Mouse (Mus musculus): ENCODE results near the gene Usp20. TPM values are rescaled to one million over a fixed set of nuclear protein-coding genes. Genes with fewer than 3 reads are reported as not detected.

Gene Usp20
- polyA plus RNA-seq, 1 experiment from 2014 or later: 35.1 TPM

DNA sequence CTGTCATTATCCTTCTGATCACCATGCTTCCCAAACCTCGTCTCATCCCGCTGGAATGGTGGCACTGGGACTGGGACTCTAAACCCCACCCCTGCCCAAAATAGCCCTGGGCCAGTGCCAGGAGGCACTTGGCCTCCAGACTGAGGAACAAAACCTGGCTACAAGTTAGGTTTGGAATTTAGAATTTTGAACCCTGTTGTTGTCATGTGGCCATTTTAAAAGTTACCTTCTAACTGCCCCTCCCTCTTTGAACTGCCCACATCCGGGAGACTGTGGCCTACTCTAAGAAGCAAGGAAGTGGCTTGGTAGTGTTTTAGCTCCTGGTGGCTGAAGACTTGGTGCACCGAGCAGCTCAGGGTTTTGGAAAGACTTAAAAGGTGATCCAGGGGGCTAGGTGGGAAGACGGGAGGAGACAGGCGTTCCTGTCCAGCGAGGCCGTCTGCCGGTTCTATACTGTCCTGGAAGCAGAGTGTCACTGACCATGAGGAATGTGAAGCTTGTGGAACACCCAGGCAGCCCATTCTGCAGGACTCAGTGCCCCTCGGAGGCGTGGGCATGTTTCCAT is 13.4 kb downstream of the Usp20 start:
- WGBS: 83% methylated on average over 11 of the region's 11 CpGs
- H3K9me3 ChIP-seq: no peaks in the 10 kb centered on the region
- H3K36me3 ChIP-seq: peaks cover 7% of the 10 kb centered on the region
- no peak overlapping the region for H3K27ac ChIP-seq (replicated peaks)
- H3K4me1 ChIP-seq: no peaks in the 10 kb centered on the region; the same call in 1 of the 2 replicates
- H3K4me2 ChIP-seq (replicated peaks): no peak overlapping the region
- H3K4me3 ChIP-seq: no peak overlapping the region
- H3K9ac ChIP-seq (replicated peaks): no peak overlapping the region
- no peak for ATAC-seq (ENCODE audit: low FRiP score, low read depth)
- H3K27me3 ChIP-seq: no peaks in the 10 kb centered on the region

DNA sequence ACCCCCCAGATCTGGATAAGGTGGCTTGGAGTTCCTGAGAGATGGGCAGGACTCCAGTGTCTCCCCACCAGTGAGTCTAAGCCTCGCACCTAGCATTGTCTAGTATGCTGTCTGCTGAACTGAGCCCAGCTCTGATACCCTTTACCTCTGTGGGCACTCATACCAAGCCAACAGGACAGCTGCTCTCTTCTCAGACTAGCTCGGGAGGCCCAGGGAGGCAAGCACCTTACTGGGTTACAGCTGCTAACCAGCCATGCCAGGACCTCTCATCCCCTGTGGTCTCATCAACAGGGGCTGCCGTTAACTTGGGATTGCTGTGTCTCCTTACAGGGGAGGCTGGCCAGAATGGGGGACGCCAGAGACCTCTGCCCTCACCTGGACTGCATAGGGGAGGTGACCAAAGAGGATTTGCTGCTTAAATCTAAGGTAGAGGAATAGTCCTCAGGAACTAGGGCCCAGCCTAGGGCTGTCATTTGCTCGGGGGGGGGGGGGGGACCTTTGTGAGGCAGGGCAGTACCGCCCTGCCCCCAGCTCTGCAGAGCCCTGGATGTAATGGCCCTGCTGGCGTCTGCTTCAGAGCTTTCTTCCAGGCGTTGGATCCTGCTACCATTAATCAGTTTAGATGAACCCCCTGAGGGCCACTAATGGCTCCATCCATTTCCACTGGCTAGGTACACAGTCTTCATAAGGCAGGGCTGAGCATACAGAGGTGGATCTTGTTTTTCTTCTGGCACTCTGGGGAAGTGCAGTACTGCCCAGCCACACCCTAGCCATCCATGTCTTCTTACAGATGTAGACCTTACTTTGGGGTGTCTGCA is 16.6 kb downstream of the Usp20 start:
- Histone ChIP-seq H3K36me3 (peaks cover 27% of the 10 kb centered on the region), H3K4me3 (no peak overlapping the region), H3K4me2 (replicated peaks) (no peak overlapping the region), H3K27ac (replicated peaks) (no peak overlapping the region), H3K27me3 (no peaks in the 10 kb centered on the region), H3K9me3 (no peaks in the 10 kb centered on the region), H3K9ac (replicated peaks) (no peak overlapping the region), H3K4me1 (no peaks in the 10 kb centered on the region; the same call in 1 of the 2 replicates)
- ATAC-seq (ENCODE audit: low FRiP score, low read depth): no peak
- WGBS: 82% methylated on average over 8 of the region's 8 CpGs

DNA sequence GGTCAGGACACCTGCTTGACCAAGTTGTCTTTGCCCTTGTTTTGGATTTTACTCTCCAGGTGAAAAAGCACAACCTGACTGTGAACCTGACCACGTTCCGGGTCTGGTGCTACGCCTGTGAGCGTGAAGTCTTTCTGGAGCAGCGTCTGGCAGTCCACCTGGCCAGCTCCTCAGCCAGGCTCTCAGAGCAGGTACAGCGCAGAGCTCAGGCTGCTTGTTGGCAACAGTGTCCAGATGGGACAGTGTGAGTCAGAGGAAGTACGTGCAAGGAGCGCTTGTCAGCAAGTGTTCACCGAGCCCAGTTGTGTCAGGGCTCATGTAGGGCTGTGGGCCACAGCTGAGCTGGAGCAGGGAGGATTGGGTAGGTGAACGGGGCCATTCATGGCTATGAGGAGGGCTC is 20.8 kb downstream of the Usp20 start:
- no peak overlapping the region for H3K4me2 ChIP-seq (replicated peaks)
- ATAC-seq (ENCODE audit: low FRiP score, low read depth): no peak
- no peaks in the 10 kb centered on the region for H3K4me1 ChIP-seq
- peaks cover 61% of the 10 kb centered on the region for H3K36me3 ChIP-seq
- H3K27me3 ChIP-seq: no peaks in the 10 kb centered on the region
- H3K4me3 ChIP-seq: no peak overlapping the region
- 91% methylated on average over 10 of the region's 10 CpGs for WGBS
- H3K27ac ChIP-seq (replicated peaks): no peak overlapping the region
- H3K9me3 ChIP-seq: no peaks in the 10 kb centered on the region
- no peak overlapping the region for H3K9ac ChIP-seq (replicated peaks)

DNA sequence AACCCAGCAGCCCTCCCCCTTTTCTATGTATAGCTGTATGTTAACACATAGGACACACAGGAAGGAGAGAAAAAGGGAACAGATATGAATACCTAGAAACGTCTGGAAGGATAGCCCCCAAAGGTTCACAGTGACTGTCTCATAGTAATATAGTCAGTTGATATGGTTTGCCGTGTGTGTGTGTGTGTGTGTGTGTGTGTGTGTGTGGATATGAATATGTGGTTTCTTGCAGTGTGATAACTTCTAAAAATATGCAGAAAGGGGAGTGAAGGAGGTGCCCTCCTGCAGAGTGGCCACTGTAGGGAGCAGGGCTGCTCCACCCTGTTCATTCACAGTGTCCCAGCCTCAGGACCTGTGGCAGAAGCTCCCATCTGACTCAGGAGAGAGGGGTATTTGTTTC is 23.4 kb downstream of the Usp20 start:
- 86% methylated on average over 2 of the region's 2 CpGs for WGBS
- Histone ChIP-seq H3K9ac (replicated peaks) (no peak overlapping the region), H3K4me3 (no peak overlapping the region), H3K36me3 (peaks cover 65% of the 10 kb centered on the region), H3K9me3 (no peaks in the 10 kb centered on the region), H3K4me1 (no peaks in the 10 kb centered on the region), H3K4me2 (replicated peaks) (no peak overlapping the region), H3K27ac (replicated peaks) (no peak overlapping the region), H3K27me3 (no peaks in the 10 kb centered on the region)
- ATAC-seq (ENCODE audit: low FRiP score, low read depth): no peak

DNA sequence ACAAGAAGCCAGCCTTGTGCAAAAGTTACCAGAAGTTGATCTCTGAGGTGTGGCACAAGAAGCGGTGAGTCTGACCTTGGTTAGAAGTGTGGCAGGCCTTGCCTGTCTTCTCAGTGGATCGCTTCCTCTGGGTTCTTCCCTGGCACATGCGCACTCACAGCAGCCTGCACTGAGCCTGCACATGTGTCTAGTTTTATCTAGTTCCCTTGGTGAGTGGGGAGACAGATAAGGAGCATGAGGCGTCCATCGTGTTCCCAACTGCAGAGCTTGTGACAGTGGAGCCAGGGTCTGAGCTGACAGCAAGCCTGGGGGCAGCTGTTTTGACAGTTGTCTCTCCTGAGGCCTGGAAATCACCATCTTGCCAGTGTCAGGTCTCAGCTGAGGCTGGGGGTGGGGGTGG is 24.4 kb downstream of the Usp20 start:
- no peak overlapping the region for H3K4me2 ChIP-seq (replicated peaks)
- H3K4me1 ChIP-seq: no peaks in the 10 kb centered on the region
- H3K4me3 ChIP-seq: no peak overlapping the region
- no peaks in the 10 kb centered on the region for H3K9me3 ChIP-seq
- no peak overlapping the region for H3K9ac ChIP-seq (replicated peaks)
- no peaks in the 10 kb centered on the region for H3K27me3 ChIP-seq
- H3K36me3 ChIP-seq: peaks cover 75% of the 10 kb centered on the region
- no peak for ATAC-seq (ENCODE audit: low FRiP score, low read depth)
- WGBS: 90% methylated on average over 5 of the region's 5 CpGs
- no peak overlapping the region for H3K27ac ChIP-seq (replicated peaks)

DNA sequence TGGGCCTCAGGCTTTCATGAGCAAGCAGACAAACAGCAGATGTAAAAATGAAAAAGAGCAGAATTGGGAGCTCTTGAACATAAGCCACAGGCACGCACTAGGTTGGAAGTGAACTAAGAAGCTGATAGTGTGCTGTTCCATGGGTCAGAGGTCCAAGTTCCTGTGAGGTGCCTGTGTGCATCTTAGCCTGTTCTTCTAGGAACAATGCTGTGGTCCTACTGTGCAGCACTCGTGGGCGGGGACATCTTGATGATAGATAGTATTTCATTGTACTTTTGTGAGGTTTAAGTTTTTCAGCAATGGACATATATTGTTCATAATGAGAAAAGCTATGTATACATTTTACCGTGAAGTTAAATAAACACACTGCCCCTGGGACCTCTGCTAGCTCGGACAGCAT is 25.1 kb downstream of the Usp20 start:
- no peaks in the 10 kb centered on the region for H3K4me1 ChIP-seq
- 90% methylated on average over 5 of the region's 5 CpGs for WGBS
- H3K4me3 ChIP-seq: no peak overlapping the region
- H3K9me3 ChIP-seq: no peaks in the 10 kb centered on the region
- no peak overlapping the region for H3K9ac ChIP-seq (replicated peaks)
- no peak overlapping the region for H3K4me2 ChIP-seq (replicated peaks)
- no peaks in the 10 kb centered on the region for H3K27me3 ChIP-seq
- no peak for ATAC-seq (ENCODE audit: low FRiP score, low read depth)
- no peak overlapping the region for H3K27ac ChIP-seq (replicated peaks)
- peaks cover 67% of the 10 kb centered on the region for H3K36me3 ChIP-seq

DNA sequence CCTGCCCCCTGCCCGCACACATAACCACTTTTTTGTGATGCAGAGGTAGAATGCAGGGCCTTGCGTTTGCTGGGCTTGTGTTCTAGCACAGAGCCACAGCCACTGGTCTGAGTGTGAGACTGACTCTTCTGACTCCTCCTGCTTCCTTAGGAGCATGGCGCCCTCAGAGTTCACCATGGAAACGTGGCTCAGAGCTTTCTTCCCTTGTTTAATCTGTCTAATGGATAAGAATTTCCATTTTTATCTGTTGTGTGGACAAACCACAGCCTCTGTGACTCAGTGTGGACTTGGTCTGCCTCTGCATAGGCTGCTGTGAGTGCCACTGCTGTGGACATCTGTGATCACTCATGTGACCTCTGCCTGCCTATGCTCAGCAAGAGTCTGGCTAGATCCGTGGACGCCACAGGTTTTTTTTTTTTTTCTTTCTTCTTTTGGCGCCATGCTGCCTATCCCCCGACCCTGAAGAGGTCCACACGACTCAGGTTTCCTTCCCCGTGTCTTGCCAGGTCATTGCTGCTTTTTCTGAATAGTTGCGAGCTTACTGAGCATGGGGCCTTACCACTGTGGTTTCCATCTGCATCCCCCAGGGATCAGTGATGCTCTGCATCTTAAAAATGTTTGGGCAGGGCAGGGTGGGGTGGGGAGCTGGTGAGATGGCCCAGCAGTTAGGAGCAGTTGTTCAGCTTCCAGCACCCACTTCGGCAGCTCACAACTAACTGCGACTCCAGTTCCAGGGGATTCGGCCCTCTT is 31.5 kb downstream of the Usp20 start:
- Histone ChIP-seq H3K9ac (replicated peaks) (no peak overlapping the region), H3K36me3 (peaks cover 45% of the 10 kb centered on the region), H3K4me3 (no peak overlapping the region), H3K9me3 (no peaks in the 10 kb centered on the region), H3K4me2 (replicated peaks) (no peak overlapping the region), H3K27me3 (no peaks in the 10 kb centered on the region), H3K4me1 (no peaks in the 10 kb centered on the region), H3K27ac (replicated peaks) (no peak overlapping the region)
- no peak for ATAC-seq (ENCODE audit: low FRiP score, low read depth)
- 75% methylated on average over 14 of the region's 14 CpGs for WGBS

DNA sequence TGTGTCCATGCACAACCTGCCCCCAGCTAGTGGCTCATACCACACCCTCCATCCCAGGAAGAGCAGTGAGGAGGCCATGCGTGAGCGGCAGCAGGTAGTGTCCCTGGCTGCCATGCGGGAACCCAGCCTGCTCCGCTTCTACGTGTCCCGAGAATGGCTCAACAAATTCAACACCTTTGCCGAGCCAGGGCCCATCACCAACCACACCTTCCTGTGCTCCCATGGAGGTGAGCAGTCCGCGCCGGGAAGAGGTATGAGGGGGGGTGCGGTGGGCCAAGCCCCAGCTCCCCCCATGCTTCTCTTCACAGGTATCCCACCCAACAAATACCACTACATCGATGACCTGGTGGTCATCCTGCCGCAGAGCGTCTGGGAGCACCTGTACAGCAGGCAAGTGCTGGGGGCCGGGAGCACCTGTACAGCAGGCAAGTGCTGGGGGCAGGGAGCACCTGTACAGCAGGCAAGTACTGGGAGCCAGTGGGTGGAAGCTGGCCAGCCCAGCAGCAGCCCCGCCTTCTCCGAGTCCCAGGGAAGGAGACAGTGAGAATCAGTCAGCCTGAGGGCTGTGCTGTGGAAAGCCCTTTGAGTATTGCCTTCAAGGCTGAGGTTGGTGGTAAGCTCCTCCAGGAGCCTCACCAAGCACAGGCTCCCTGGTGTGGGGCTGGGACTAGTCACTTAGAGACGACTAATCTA is 35.7 kb downstream of the Usp20 start:
- no peaks in the 10 kb centered on the region for H3K27me3 ChIP-seq
- H3K4me2 ChIP-seq (replicated peaks): no peak overlapping the region
- no peak overlapping the region for H3K4me3 ChIP-seq
- no peaks in the 10 kb centered on the region for H3K4me1 ChIP-seq
- peaks cover 61% of the 10 kb centered on the region for H3K36me3 ChIP-seq
- no peak for ATAC-seq (ENCODE audit: low FRiP score, low read depth)
- no peaks in the 10 kb centered on the region for H3K9me3 ChIP-seq
- WGBS: 93% methylated on average over 18 of the region's 18 CpGs
- H3K27ac ChIP-seq (replicated peaks): no peak overlapping the region
- no peak overlapping the region for H3K9ac ChIP-seq (replicated peaks)

DNA sequence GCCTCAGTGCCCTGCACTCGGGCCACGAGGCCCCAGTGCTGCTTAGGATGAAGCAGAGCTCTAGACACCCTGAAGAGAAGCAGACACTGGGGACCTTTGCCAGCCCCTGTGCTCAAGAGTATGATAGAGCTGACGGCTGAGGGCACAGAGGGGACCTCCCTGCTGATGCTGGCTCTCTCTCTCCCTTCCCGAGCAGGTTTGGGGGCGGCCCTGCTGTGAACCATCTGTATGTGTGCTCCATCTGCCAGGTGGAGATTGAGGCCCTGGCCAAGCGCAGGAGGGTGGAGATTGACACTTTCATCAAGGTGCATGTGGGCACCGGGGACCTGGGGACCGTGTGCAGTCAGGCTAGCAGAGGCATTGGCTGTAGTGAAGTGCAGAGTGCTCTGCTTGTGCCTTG is 36.4 kb downstream of the Usp20 start:
- ATAC-seq (ENCODE audit: low FRiP score, low read depth): no peak
- Histone ChIP-seq H3K4me2 (replicated peaks) (no peak overlapping the region), H3K9ac (replicated peaks) (no peak overlapping the region), H3K4me1 (no peaks in the 10 kb centered on the region), H3K36me3 (peaks cover 58% of the 10 kb centered on the region), H3K4me3 (no peak overlapping the region), H3K27ac (replicated peaks) (no peak overlapping the region), H3K9me3 (no peaks in the 10 kb centered on the region), H3K27me3 (no peaks in the 10 kb centered on the region)
- WGBS: 86% methylated on average over 8 of the region's 8 CpGs

DNA sequence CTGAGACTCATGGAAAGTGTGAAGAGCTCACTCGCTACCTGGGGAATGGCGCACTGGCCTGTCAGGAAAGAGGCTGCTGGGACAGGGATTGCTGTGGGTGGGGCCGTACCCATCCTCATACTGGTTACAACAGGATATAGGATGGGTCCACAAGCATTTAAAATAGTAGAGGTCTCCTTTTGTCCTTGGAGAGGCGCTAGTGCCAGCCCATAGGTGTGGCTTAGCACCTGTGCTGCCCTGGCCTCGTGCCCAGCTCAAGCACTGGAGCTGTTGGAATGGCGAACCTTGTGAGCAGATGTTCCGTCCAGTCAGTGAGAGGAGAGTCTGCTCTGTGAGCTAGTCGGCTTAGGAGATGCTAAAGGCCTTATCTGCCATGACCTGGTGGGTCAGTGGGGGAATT is 36.9 kb downstream of the Usp20 start:
- Histone ChIP-seq H3K4me3 (no peak overlapping the region), H3K9ac (replicated peaks) (no peak overlapping the region), H3K27me3 (no peaks in the 10 kb centered on the region), H3K4me2 (replicated peaks) (no peak overlapping the region), H3K9me3 (no peaks in the 10 kb centered on the region), H3K27ac (replicated peaks) (no peak overlapping the region), H3K4me1 (no peaks in the 10 kb centered on the region), H3K36me3 (peaks cover 58% of the 10 kb centered on the region)
- 91% methylated on average over 8 of the region's 8 CpGs for WGBS
- no peak for ATAC-seq (ENCODE audit: low FRiP score, low read depth)

DNA sequence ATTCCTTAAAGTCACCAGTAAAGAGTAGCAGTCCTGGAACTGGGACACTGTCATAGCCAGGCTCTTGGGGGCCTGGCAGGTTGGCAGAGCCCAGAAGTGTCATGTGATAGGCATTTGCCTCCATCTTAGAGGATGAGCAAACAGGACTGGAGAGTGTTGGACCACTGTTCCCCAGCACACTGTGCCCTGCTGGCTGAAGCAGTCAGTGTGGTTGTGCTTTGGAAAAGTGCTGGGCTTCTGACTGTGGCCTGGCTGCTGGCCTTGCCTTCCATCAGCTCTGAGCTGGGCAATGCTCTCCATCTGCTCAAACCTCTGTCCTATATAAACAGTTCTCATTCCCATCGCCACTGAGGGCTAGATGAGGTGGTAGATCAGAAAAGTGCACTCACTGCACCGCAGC is 38.1 kb downstream of the Usp20 start:
- Histone ChIP-seq H3K27ac (replicated peaks) (no peak overlapping the region), H3K4me3 (no peak overlapping the region), H3K4me2 (replicated peaks) (no peak overlapping the region), H3K9me3 (no peaks in the 10 kb centered on the region), H3K4me1 (no peaks in the 10 kb centered on the region), H3K9ac (replicated peaks) (no peak overlapping the region), H3K27me3 (no peaks in the 10 kb centered on the region), H3K36me3 (peaks cover 58% of the 10 kb centered on the region)
- no peak for ATAC-seq (ENCODE audit: low FRiP score, low read depth)
- WGBS: 92% methylated on average over 2 of the region's 2 CpGs

DNA sequence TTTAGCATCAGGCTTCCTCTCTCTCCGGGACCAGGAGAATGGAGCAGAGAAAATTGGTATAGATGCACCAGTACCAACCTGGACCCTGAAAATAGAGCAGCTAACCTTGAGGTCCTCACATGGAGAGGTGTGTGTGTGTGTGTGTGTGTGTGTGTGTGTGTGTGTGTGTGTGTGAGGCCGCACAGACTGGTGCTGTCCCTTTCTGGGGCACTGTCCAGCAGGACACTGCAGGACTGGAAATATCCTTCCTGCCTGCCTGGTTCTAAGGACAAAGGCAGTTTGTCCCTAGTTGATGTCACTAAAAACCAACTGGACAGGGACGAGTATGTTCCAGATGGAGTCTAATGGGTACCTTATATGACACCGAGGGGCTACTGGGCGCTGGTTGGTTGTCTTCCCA is 41.9 kb downstream of the Usp20 start:
- Histone ChIP-seq H3K9ac (replicated peaks) (no peak overlapping the region), H3K27me3 (no peaks in the 10 kb centered on the region), H3K27ac (replicated peaks) (no peak overlapping the region), H3K9me3 (no peaks in the 10 kb centered on the region), H3K4me2 (replicated peaks) (no peak overlapping the region), H3K4me1 (no peaks in the 10 kb centered on the region), H3K36me3 (peaks cover 29% of the 10 kb centered on the region), H3K4me3 (no peak overlapping the region)
- 78% methylated on average over 5 of the region's 5 CpGs for WGBS
- no peak for ATAC-seq (ENCODE audit: low FRiP score, low read depth)

Data from midbrain, embryonic 12.5 days (tissue).